Comparison of ENCODE assay signal across 9 mouse cellular contexts in the genomic region with DNA sequence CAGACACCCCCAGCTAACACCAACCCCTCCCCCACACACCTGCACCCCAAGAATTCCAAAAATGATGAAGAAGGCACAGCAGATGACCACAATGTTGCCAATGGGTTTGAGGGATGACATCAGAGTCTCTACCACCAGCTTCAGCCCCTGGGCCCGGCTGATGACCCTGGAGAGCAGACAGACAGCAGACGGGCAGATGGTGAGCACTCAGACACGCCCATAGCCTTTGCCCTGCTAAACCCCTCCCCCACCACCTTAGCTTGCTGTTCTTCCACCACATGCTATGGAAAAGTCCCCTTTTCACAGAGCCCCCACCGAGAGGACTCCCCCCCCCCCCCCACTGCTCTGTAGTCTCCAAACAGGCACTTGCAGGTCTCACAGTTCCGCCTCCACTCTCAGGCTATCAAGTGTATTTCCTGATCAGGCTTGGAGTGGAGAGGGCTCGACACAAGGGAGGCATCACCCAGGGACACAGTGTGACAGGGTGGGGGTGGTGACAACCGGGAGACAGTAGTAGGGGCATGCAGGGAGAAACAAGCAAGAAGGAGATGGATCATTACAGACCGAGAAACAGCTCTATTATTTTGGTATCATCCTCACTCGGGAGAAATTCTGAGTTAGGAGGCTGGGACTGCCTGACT. TPM values are rescaled to one million over a fixed set of nuclear protein-coding genes. Genes with fewer than 3 reads are reported as not detected.
DNase-seq lines count a peak whose midpoint lies in the region; ATAC-seq and TF ChIP-seq lines count a peak whose summit lies in the region.
"Had no signal": no experiment of that assay in that cellular context is flagged by ENCODE, and none has a peak within 500 bp of the region (broad histone marks: within the 10 kb centered on the region; RNA-seq: fewer than 3 reads in every experiment).

No protein-coding gene starts in this region.

- peaks cover 48% of the 10 kb centered on the region; the same call in 1 of the 2 replicates for H3K36me3 ChIP-seq in lung, embryonic 14.5 days (ENCODE audit: insufficient read depth)
- H3K36me3 ChIP-seq in embryonic facial prominence, embryonic 14.5 days (ENCODE audit: control insufficient read depth, insufficient read depth, low read length), result peaks cover 69% of the 10 kb centered on the region
- peaks cover 64% of the 10 kb centered on the region for H3K36me3 ChIP-seq in neural tube, embryonic 15.5 days

- DNase-seq in lung, embryonic 14.5 days, result no peak
- no peak for DNase-seq in lung, adult 2 months
- DNase-seq in embryonic facial prominence, embryonic 14.5 days (ENCODE audit: low spot score), result peak; percentile 67
- DNase-seq in kidney, postnatal 10 days, result peak; percentile 59
- DNase-seq in layer of hippocampus, adult 9-11 months, result no peak
- DNase-seq in c-Kit-positive CD71-positive TER-119-positive erythroid progenitor cells, embryonic 14.5 days (ENCODE audit: low spot score), result no peak
- DNase-seq in right cerebral cortex, postnatal 36 days (ENCODE audit: low spot score in 2 of 2), result no peak

- H3K4me3 ChIP-seq in lung, embryonic 14.5 days (ENCODE audit: low read depth, low read length), result no peak overlapping the region
- H3K4me3 ChIP-seq in lung, adult 2 months (replicated peaks; ENCODE audit: extremely low read depth, low read depth, low read length), result no peak overlapping the region
- no peak overlapping the region for H3K4me3 ChIP-seq in embryonic facial prominence, embryonic 14.5 days (ENCODE audit: low read depth, low read length)
- no peak overlapping the region for H3K4me3 ChIP-seq in neural tube, embryonic 15.5 days (replicated peaks)

- TF ChIP-seq CTCF in lung, embryonic 14.5 days (IDR thresholded peaks at IDR 0.05; ENCODE audit: low read depth), result no peak
- TF ChIP-seq CTCF in lung, adult 2 months (IDR thresholded peaks at IDR 0.05; ENCODE audit: insufficient read depth, low read length), result no peak

- 12% methylated on average over 9 of the region's 9 CpGs for WGBS in lung, embryonic 14.5 days
- WGBS in lung, adult 2 months, result 36% methylated on average over 9 of the region's 9 CpGs
- WGBS in embryonic facial prominence, embryonic 14.5 days, result 23% methylated on average over 9 of the region's 9 CpGs
- WGBS in neural tube, embryonic 15.5 days, result 15% methylated on average over 9 of the region's 9 CpGs

- H3K27ac ChIP-seq in lung, embryonic 14.5 days (ENCODE audit: low read depth), result peak overlapping the region; percentile 94
- peak overlapping the region; percentile 84 for H3K27ac ChIP-seq in embryonic facial prominence, embryonic 14.5 days (replicated peaks; ENCODE audit: low read depth, low read length)
- H3K27ac ChIP-seq in neural tube, embryonic 15.5 days (replicated peaks), result peak overlapping the region; percentile 70

- no peak overlapping the region for H3K9ac ChIP-seq in lung, embryonic 14.5 days
- H3K9ac ChIP-seq in embryonic facial prominence, embryonic 14.5 days (ENCODE audit: low read depth, low read length), result no peak overlapping the region
- no peak overlapping the region for H3K9ac ChIP-seq in neural tube, embryonic 15.5 days (replicated peaks)

- TF ChIP-seq POLR2A in lung, adult 2 months (IDR thresholded peaks at IDR 0.05; ENCODE audit: borderline replicate concordance, extremely low read depth, low read depth, low read length), result no peak

- no peak overlapping the region for H3K4me2 ChIP-seq in lung, embryonic 14.5 days
- H3K4me2 ChIP-seq in embryonic facial prominence, embryonic 14.5 days (ENCODE audit: low read depth, low read length), result peak overlapping the region; percentile 22
- no peak overlapping the region for H3K4me2 ChIP-seq in neural tube, embryonic 15.5 days

- peaks cover 12% of the 10 kb centered on the region; the same call in 1 of the 2 replicates for H3K27me3 ChIP-seq in lung, embryonic 14.5 days (ENCODE audit: insufficient read depth, low read length)
- no peaks in the 10 kb centered on the region for H3K27me3 ChIP-seq in embryonic facial prominence, embryonic 14.5 days (replicated peaks; ENCODE audit: control insufficient read depth, insufficient read depth, low read length)
- no peaks in the 10 kb centered on the region for H3K27me3 ChIP-seq in neural tube, embryonic 15.5 days (replicated peaks)

- peak; percentile 29; the same call in 1 of the 2 replicates for ATAC-seq in lung, embryonic 14.5 days (ENCODE audit: insufficient read depth)
- ATAC-seq in embryonic facial prominence, embryonic 14.5 days (ENCODE audit: low read depth), result 0 out of 2 replicates have a peak, but pooled peaks have one; percentile 5
- ATAC-seq in neural tube, embryonic 15.5 days (ENCODE audit: low FRiP score), result no peak

- no peaks in the 10 kb centered on the region for H3K9me3 ChIP-seq in lung, embryonic 14.5 days (ENCODE audit: low read depth, low read length)
- H3K9me3 ChIP-seq in embryonic facial prominence, embryonic 14.5 days (ENCODE audit: control insufficient read depth, low read length), result no peaks in the 10 kb centered on the region
- H3K9me3 ChIP-seq in neural tube, embryonic 15.5 days (replicated peaks), result no peaks in the 10 kb centered on the region

- peaks cover 20% of the 10 kb centered on the region for H3K4me1 ChIP-seq in lung, embryonic 14.5 days (ENCODE audit: insufficient read depth)
- H3K4me1 ChIP-seq in lung, adult 2 months (ENCODE audit: control insufficient read depth, insufficient read depth, low read length), result no peaks in the 10 kb centered on the region
- H3K4me1 ChIP-seq in embryonic facial prominence, embryonic 14.5 days (ENCODE audit: control insufficient read depth, insufficient read depth, low read length), result peaks cover 31% of the 10 kb centered on the region
- H3K4me1 ChIP-seq in neural tube, embryonic 15.5 days, result peaks cover 32% of the 10 kb centered on the region

RNA-seq across cellular contexts. Expression of gene Abcc3, which starts 36.3 kb away (rescaled TPM):
- polyA plus RNA-seq in lung, embryonic 14.5 days (2014; fragmentation: Nextera tagmentation; extraction: Ambion mirVana), result 3.1 and 3.7 TPM in 2 replicates
- 47.6 and 57.9 TPM in 2 replicates for polyA plus RNA-seq in lung, adult 2 months (2012; rRNA removed)
- polyA plus RNA-seq in embryonic facial prominence, embryonic 14.5 days (2014; fragmentation: Nextera tagmentation; extraction: Ambion mirVana), result 1.3 and 2.2 TPM in 2 replicates
- 1.1 and 1.7 TPM in 2 replicates for polyA plus RNA-seq in neural tube, embryonic 15.5 days (2015; fragmentation: Nextera tagmentation; extraction: Ambion mirVana)

RNA-seq across cellular contexts. Expression of gene Cacna1g, which starts 44.9 kb away (rescaled TPM):
- polyA plus RNA-seq in lung, embryonic 14.5 days (2014; fragmentation: Nextera tagmentation; extraction: Ambion mirVana), result 12.9 and 13.5 TPM in 2 replicates
- 3.5 and 4.3 TPM in 2 replicates for polyA plus RNA-seq in lung, adult 2 months (2012; rRNA removed)
- polyA plus RNA-seq in embryonic facial prominence, embryonic 14.5 days (2014; fragmentation: Nextera tagmentation; extraction: Ambion mirVana), result 30.0 and 30.5 TPM in 2 replicates
- polyA plus RNA-seq in neural tube, embryonic 15.5 days (2015; fragmentation: Nextera tagmentation; extraction: Ambion mirVana), result 12.8 and 14.7 TPM in 2 replicates

RNA-seq across cellular contexts. Expression of gene Spata20, which starts 56.8 kb away (rescaled TPM):
- polyA plus RNA-seq in lung, embryonic 14.5 days (2014; fragmentation: Nextera tagmentation; extraction: Ambion mirVana), result 0.42 TPM in 1 of 2 replicates, not detected in the other
- 0.15 and 0.70 TPM in 2 replicates for polyA plus RNA-seq in lung, adult 2 months (2012; rRNA removed)
- polyA plus RNA-seq in embryonic facial prominence, embryonic 14.5 days (2014; fragmentation: Nextera tagmentation; extraction: Ambion mirVana), result 0.31 and 0.51 TPM in 2 replicates
- 0.28 and 0.42 TPM in 2 replicates for polyA plus RNA-seq in neural tube, embryonic 15.5 days (2015; fragmentation: Nextera tagmentation; extraction: Ambion mirVana)
- polyA plus RNA-seq: liver, embryonic 16.5 days had no signal

Comparison
In these comparisons a context has a peak if more than half of its experiments do, and no peak if none do; other contexts are left out.
1. RNA of gene Abcc3, which starts 36.3 kb away (polyA plus RNA-seq): 47.6 to 57.9 TPM in lung, adult 2 months; 3.1 to 3.7 TPM in lung, embryonic 14.5 days, 1.1 to 1.7 TPM in neural tube, embryonic 15.5 days and 1.3 to 2.2 TPM in embryonic facial prominence, embryonic 14.5 days; every median in the first group is over 10 times any median in the second.
2. DNase-seq: peak in embryonic facial prominence, embryonic 14.5 days (single experiment) and kidney, postnatal 10 days (single experiment); none in lung, embryonic 14.5 days (single experiment), lung, adult 2 months (single experiment), layer of hippocampus, adult 9-11 months (single experiment), c-Kit-positive CD71-positive TER-119-positive erythroid progenitor cells, embryonic 14.5 days (single experiment) and right cerebral cortex, postnatal 36 days (0 of 2).
3. Peak in every context shown above with its lines, with median percentiles within 50 percentile points of each other: H3K27ac ChIP-seq.